Mouse (Mus musculus): ENCODE data around the gene Snu13. TPM values are rescaled to one million over a fixed set of nuclear protein-coding genes. Genes with fewer than 3 reads are reported as not detected.
A peak's percentile ranks its signal among the peaks of the same experiment; 100 is the strongest.

The Snu13 gene
- total RNA-seq, 2 experiments from 2014 or later: 286 to 295 TPM

DNA sequence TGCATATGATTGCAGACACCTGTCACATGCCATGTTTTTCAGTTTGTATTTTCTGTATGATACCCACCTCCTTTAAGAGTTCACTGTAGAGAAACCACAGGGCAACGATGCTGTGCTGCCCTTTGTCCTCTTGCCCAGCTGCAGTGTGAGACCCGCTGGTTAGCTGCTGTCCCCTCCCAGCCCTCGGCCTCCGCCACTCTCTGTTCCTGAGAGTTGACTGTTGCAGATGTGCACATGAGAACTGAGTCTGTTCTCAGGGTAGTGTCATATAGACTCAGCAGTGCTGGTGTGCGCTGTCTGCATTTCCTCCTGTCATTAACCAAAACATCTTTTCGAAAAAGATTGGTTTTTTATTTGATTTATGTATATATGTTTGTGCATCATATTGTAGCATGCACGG, 15.0 kb downstream of the Snu13 start:
- no peak for ATAC-seq (replicated peaks; ENCODE audit: low FRiP score, low TSS enrichment, poor library complexity, severe bottlenecking)

DNA sequence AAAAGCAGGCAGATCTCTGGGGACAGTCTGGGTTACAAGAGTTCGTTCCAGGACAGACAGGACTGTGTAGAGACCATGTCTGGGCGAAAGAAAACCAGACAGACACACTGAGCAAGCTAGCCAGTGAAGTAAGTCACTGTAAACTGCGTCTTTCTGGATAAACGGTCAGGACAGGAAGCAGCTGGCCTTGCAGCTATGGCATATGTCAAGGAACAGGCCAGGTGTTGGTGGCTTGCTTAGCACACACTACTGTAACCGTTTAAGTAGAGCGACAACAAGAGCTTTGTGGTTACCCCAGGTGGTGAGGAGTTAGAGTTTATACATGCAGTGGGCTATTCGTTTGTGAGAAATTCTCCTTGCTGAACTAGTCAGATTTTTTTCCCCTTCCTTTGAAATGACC, 19.7 kb downstream of the Snu13 start:
- no peak for ATAC-seq (replicated peaks; ENCODE audit: low FRiP score, low TSS enrichment, poor library complexity, severe bottlenecking)

DNA sequence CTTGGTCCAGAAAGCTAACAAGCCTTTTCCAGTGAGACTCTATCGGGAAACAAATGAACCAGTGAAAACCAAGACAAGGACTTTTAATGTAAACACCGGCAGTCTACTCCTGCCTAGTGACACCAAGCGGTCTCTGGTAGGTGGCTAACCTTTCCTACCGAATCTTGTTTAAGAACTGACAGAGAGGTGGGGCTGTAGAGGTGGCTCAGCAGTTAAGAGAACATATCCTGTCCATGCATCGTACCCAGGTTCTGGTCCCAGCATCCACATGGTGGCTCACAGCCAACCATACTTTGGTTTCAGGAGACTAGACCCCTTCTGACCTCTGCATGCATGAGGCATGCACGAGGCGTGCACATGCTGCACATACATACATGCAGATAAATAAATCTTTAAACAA, 20.1 kb downstream of the Snu13 start:
- ATAC-seq (replicated peaks; ENCODE audit: low FRiP score, low TSS enrichment, poor library complexity, severe bottlenecking): no peak

DNA sequence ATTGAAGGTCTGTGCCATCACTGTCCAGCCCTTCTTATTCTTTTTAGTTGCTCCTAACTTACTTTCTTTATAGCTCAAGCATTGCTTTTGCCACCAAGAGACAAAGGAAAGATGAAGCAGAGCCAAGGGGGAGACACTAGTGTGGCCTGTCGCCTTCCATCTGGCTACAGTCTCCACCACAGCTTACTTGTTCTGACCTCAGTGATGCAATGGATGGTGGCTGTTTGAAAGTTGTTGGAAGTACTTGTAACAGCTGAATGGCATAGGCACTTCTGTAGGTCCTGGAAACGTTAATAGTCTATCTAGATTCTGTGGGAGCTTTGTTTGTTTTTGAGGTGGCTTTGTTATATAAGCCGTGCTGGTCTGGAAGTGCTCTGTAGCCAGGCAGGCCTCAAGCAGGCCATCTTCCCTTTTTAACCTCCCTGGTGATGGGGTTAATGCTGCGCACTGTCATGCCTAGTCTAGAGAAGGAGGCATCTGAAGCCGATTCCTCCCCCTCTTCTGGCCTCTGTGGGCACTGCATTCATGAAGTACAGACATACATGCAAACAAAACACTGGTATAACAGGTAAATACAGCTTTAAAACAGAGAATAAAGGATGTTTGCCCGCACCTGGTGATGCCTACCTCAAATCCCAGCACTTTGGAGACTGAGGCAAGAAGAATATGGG, 23.3 kb downstream of the Snu13 start:
- no peak for ATAC-seq (replicated peaks; ENCODE audit: low FRiP score, low TSS enrichment, poor library complexity, severe bottlenecking)

DNA sequence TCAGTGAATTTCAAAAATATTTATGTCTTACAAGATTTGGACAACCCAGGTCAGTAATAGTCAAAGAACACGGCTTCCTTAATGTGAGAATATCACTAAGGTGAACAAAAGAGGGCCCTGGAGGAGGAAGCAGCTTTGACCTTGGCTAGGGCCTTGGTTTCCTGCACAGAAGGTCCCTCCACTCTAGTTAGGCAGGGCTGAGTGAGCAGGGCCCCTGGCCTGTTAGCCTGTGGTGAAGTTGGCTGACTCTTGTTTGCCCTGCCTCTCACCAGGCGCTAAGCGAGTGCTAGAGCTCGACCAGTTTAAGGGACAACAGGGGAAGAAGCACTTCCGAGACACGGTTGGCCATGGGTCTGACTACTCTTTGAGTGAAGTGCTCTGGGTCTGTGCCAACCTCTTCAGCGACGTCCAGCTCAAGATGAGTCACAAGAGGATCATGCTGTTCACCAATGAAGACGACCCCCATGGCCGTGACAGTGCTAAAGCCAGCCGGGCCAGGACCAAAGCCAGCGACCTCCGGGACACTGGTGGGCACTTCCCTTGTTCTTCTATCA, 24.8 kb downstream of the Snu13 start:
- no peak for ATAC-seq (replicated peaks; ENCODE audit: low FRiP score, low TSS enrichment, poor library complexity, severe bottlenecking)

DNA sequence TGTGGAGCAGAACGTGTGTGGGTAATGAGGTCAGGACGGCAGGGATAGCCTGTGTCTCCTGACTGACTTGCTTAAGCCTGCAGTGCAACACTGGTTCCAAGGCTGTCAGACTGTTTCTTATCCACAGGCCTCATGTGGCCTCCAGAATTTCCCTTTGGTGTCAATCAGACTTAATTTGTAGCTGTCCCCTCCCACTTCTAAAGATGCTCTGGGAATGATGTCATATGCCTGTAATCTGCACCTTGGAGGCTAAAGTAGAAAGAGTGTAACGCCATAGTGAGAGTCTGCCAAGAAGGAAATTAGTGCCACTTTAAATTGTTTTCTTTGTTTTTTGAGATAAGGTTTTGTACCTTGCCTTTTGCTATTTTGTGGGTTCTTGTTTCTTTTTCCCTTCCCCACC, 28.1 kb downstream of the Snu13 start:
- no peak for ATAC-seq (replicated peaks; ENCODE audit: low FRiP score, low TSS enrichment, poor library complexity, severe bottlenecking)

DNA sequence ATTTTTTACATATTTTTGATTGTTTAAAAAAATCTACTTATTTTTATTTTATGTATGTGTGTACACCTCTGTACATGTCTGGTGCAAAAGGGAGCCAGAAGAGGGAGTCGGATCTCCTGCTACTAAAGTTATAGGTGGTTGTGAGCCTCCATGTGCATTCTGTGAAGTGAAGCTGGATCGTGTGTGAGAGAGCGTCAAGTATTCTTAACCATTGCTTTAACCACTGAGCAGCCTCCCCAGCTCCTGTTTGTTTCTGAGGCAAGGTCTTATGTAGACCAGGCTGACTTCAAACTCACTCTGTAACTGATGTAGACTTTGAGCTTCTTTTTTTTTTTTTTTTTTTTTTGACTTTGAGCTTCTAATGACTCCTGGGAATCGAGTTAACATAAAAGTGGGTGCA, 29.9 kb downstream of the Snu13 start:
- no peak for ATAC-seq (replicated peaks; ENCODE audit: low FRiP score, low TSS enrichment, poor library complexity, severe bottlenecking)

DNA sequence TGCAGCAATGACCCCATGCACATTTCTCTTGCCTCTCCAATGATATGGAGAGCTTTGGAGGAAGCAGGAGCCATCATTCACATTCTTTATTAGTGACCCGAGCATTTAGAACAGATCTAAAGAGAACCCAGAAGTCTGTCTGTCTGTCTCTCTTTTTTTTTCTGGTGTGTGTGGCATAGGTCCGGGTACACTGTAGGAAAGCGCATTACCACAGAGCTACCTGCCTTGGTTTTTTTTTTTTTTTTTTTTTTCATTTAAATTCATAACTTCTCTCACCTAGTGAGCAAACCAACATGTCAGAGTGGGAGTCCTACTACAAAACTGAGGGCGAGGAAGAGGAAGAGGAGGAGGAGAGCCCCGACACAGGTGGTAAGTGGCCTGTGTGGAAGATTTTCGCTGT, 30.6 kb downstream of the Snu13 start:
- ATAC-seq (replicated peaks; ENCODE audit: low FRiP score, low TSS enrichment, poor library complexity, severe bottlenecking): no peak

DNA sequence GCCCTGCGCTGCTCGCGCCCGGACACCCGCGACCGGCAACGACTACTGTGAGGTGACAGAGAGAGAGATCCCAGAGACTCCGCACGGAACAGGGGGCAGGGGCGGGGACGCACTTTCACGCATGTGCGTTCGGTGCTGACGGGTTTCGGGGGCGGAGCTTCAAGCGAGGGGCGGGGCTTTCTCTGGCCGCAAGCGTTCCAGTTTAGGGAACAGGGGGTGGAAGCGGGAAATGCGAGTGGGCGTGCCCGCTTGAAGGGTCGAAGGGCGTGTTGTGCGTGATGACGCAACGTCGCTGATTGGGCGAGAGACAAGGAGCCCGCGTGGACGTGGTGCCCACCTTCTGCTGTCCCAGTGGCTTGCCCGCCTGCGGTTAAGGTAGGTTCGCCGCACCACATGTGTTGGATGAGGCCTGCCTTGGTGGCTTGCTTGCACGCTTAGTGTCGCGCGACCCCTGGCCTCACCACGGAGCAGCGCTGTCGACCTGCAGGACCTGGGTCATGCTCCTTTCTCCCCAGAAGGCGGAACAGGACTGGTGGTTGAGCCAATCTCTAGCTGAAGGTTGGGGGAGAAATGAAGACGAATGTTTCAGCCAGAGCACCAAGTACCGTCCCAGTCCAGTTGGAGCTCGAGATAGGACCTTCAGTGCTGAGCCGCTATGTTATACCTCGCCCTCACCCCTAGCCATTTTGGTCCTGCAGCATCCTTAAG, 31.1 kb downstream of the Snu13 start:
- ATAC-seq (replicated peaks; ENCODE audit: low FRiP score, low TSS enrichment, poor library complexity, severe bottlenecking): peak; percentile 96

DNA sequence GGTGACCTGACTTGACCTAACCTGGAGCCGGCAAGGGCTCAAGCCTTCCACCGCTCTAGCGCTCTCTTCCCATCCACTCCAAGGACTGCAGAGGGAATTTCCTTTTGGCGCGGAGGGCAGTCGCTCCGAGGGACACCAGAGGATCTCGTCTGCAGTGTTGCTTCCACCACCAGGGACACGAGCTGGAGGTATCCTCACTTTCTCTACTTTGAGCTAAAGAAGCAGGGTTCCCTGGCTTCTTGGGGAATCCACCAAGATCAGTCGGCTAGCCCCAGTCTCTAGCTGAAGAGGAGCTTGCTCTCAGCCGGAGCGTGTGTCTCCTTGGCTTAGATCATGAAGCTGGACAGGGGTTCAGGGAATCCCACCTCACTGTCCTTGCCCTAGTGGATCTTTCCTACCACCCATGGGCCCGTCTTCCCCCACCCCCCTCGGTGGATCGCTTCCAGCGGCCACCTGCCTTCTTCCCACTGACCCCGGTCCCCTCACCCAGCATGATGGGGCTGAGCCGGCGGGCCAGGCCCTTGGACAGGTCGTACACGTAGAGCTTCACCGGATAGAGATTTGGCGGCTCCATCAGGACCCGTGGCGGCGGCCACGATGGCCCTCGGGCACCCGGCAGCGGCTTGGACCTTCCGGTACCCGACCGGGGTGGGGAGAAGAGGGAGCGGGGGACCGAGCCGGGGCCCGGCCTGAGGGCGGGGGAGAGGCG, 31.9 kb downstream of the Snu13 start:
- ATAC-seq (replicated peaks; ENCODE audit: low FRiP score, low TSS enrichment, poor library complexity, severe bottlenecking): 0 out of 2 replicates have a peak, but pooled peaks have one; percentile 11

DNA sequence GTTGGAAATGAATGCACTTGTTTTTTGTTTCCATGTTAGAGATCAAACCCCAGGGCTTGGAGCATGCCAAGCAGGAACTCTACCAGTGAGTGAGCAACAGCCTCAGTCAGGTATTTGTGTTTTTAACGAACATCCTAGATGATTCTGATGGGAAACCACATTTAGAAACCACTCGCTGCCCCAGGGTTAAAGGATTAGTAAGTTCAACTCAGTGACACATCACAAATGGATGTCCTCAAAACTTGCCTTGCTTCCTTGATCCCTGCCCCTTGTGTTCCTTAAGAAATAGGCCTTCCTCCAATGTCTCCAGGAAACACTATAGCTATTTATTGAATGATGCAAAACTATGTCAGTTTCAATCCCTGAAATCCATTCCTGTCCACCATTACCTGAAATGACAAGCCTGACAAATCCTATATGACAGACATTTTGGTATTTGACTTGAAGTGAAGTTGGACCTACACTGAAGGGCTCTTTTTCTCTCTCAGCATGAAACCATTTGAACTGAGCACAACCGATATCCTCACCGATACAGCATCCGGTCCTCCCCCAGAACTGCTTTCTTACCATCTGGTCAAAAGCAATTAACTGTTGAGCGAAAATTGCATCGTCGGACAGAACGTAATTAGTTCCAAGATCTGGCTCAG, 32.5 kb downstream of the Snu13 start:
- ATAC-seq (replicated peaks; ENCODE audit: low FRiP score, low TSS enrichment, poor library complexity, severe bottlenecking): no peak

DNA sequence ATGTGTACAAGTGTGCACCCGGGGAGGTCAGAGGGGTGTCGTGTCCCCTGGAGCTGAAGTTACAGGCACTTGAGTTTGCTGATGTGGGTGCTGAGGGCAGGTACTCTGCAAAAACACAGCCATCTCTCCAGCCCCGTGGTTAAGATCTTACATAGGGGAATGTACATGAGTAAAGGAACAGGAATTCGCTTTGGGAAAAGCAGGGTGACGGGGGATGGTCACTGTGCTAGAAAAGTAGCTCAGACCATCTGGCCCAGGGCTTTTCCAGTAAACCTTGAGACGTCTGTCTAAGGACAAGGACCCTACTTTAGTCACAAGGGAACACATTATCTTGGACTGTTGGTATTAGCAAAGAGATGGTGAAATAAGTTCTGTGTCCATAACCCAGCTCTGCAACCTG, 35.5 kb downstream of the Snu13 start:
- no peak for ATAC-seq (replicated peaks; ENCODE audit: low FRiP score, low TSS enrichment, poor library complexity, severe bottlenecking)

DNA sequence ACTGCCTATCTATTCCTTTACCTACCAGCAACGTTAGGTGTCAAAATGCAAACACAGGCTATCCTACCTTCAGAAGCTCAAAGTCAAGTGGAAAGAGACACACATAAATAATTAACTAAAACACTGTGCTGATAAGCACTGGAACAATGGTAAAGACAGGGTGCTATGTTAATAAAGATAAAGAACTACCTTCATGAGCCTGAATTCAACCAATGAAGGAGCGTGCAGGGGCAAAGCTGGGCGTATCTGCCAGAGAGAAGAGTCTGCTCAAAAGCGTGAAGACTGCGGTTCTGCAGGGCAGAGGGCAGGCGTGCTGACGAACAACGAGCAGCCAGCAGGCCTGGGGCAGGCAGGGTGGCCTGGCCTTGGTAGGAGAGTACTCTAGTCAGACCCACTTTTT, 43.1 kb downstream of the Snu13 start:
- peak; percentile 89 for ATAC-seq (replicated peaks; ENCODE audit: low FRiP score, low TSS enrichment, poor library complexity, severe bottlenecking)

DNA sequence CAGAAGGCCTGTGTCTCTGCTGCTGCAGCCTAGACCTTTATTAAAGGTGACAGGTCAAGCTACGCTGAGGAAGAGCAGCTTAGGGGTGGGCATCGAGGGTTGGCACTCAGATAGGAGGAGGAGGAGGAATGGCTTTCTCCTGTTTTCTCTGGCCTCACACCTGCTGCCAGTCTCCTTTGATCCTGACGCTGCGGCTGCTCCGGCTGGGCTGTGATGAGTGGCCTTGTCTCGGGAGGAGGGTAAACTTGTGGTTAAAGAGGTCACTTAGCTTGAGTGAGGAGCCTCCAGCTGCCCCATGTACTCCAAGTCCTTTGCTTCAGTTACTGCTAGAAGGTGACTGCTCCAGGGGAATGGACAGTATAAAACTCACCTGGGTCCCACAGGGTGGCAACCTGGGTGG, 53.4 kb downstream of the Snu13 start:
- ATAC-seq (replicated peaks; ENCODE audit: low FRiP score, low TSS enrichment, poor library complexity, severe bottlenecking): no peak

DNA sequence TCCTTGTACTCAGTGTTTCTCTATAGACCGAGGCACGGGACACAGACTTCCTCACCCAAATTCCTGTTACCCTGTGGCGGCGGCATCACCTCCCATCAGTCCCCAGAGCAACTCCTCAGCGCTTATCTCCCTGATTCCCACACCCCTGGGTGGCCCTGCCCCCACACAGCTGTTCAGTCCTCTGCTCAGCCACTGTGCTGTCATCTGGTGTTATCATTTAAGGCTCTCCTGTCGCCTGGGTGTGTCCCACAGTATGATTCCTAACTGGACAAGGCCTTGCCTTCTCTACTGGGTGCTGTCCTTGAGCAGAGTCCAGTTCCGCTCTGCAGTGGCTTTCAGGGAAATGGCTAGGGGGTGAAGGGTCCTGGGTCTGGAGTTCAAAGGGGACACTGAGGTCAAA, 56.8 kb downstream of the Snu13 start:
- ATAC-seq (replicated peaks; ENCODE audit: low FRiP score, low TSS enrichment, poor library complexity, severe bottlenecking): peak; percentile 90

Other genes with a start within 250 kb of the Snu13 start
- 10.9 and 13.2 TPM in 2 replicates for gene Tef, start 245.2 kb downstream of the Snu13 start, total RNA-seq (2014; fragmentation: Nextera tagmentation)
- 12.7 and 14.4 TPM in 2 replicates for gene Tef, start 245.2 kb downstream of the Snu13 start, total RNA-seq (2017)
- 22.4 and 32.1 TPM in 2 replicates for gene Tob2, start 188.8 kb downstream of the Snu13 start, total RNA-seq (2014; fragmentation: Nextera tagmentation)
- gene Tob2, start 188.8 kb downstream of the Snu13 start, total RNA-seq (2017): 11.7 and 20.4 TPM in 2 replicates
- 203 and 208 TPM in 2 replicates for gene Phf5a, start 175.7 kb downstream of the Snu13 start, total RNA-seq (2014; fragmentation: Nextera tagmentation)
- 131 and 142 TPM in 2 replicates for gene Phf5a, start 175.7 kb downstream of the Snu13 start, total RNA-seq (2017)
- gene Aco2, start 175.3 kb downstream of the Snu13 start, total RNA-seq (2014; fragmentation: Nextera tagmentation): 162 and 178 TPM in 2 replicates
- 171 and 185 TPM in 2 replicates for gene Aco2, start 175.3 kb downstream of the Snu13 start, total RNA-seq (2017)
- gene Polr3h, start 121.4 kb downstream of the Snu13 start, total RNA-seq (2014; fragmentation: Nextera tagmentation): 46.2 and 57.3 TPM in 2 replicates
- 47.7 and 59.5 TPM in 2 replicates for gene Polr3h, start 121.4 kb downstream of the Snu13 start, total RNA-seq (2017)
- not detected in 2 replicates for gene Csdc2, start 110.8 kb downstream of the Snu13 start, total RNA-seq (2014; fragmentation: Nextera tagmentation)
- not detected in 2 replicates for gene Csdc2, start 110.8 kb downstream of the Snu13 start, total RNA-seq (2017)
- 62.0 and 90.7 TPM in 2 replicates for gene Pmm1, start 86.7 kb downstream of the Snu13 start, total RNA-seq (2014; fragmentation: Nextera tagmentation)
- gene Pmm1, start 86.7 kb downstream of the Snu13 start, total RNA-seq (2017): 30.5 and 33.1 TPM in 2 replicates
- not detected in 2 replicates for gene 1700029P11Rik, start 67.1 kb downstream of the Snu13 start, total RNA-seq (2014; fragmentation: Nextera tagmentation)
- gene 1700029P11Rik, start 67.1 kb downstream of the Snu13 start, total RNA-seq (2017): not detected in 2 replicates
- 120 and 143 TPM in 2 replicates for gene Xrcc6, start 59.8 kb downstream of the Snu13 start, total RNA-seq (2014; fragmentation: Nextera tagmentation)
- gene Xrcc6, start 59.8 kb downstream of the Snu13 start, total RNA-seq (2017): 379 and 524 TPM in 2 replicates
- 48.8 and 51.6 TPM in 2 replicates for gene Desi1, start 13.7 kb downstream of the Snu13 start, total RNA-seq (2014; fragmentation: Nextera tagmentation)
- gene Desi1, start 13.7 kb downstream of the Snu13 start, total RNA-seq (2017): 8.0 and 22.3 TPM in 2 replicates
- gene 4930407I10Rik, start 11.6 kb upstream of the Snu13 start, total RNA-seq (2014; fragmentation: Nextera tagmentation): not detected in 2 replicates
- gene 4930407I10Rik, start 11.6 kb upstream of the Snu13 start, total RNA-seq (2017): not detected in 2 replicates
- not detected in 2 replicates for gene Mei1, start 22.4 kb upstream of the Snu13 start, total RNA-seq (2014; fragmentation: Nextera tagmentation)
- gene Mei1, start 22.4 kb upstream of the Snu13 start, total RNA-seq (2017): not detected in 2 replicates
- 14.3 and 17.4 TPM in 2 replicates for gene Ccdc134, start 80.3 kb upstream of the Snu13 start, total RNA-seq (2014; fragmentation: Nextera tagmentation)
- 11.8 and 17.4 TPM in 2 replicates for gene Ccdc134, start 80.3 kb upstream of the Snu13 start, total RNA-seq (2017)
- gene Srebf2, start 99.6 kb upstream of the Snu13 start, total RNA-seq (2014; fragmentation: Nextera tagmentation): 41.0 and 43.3 TPM in 2 replicates
- 24.7 and 26.0 TPM in 2 replicates for gene Srebf2, start 99.6 kb upstream of the Snu13 start, total RNA-seq (2017)
- gene Shisa8, start 165.2 kb upstream of the Snu13 start, total RNA-seq (2014; fragmentation: Nextera tagmentation): not detected in 2 replicates
- gene Shisa8, start 165.2 kb upstream of the Snu13 start, total RNA-seq (2017): not detected in 2 replicates
- gene Tnfrsf13c, start 176.8 kb upstream of the Snu13 start, total RNA-seq (2014; fragmentation: Nextera tagmentation): 0.49 and 1.2 TPM in 2 replicates
- gene Tnfrsf13c, start 176.8 kb upstream of the Snu13 start, total RNA-seq (2017): 0.46 and 0.75 TPM in 2 replicates
- 20.7 and 53.8 TPM in 2 replicates for gene Cenpm, start 197.2 kb upstream of the Snu13 start, total RNA-seq (2014; fragmentation: Nextera tagmentation)
- 19.0 and 23.2 TPM in 2 replicates for gene Cenpm, start 197.2 kb upstream of the Snu13 start, total RNA-seq (2017)
- gene 1500009C09Rik, start 204.8 kb upstream of the Snu13 start, total RNA-seq (2014; fragmentation: Nextera tagmentation): not detected in 2 replicates
- not detected in 2 replicates for gene 1500009C09Rik, start 204.8 kb upstream of the Snu13 start, total RNA-seq (2017)
- gene Sept3, start 227.3 kb upstream of the Snu13 start, total RNA-seq (2014; fragmentation: Nextera tagmentation): not detected in 2 replicates
- gene Sept3, start 227.3 kb upstream of the Snu13 start, total RNA-seq (2017): 0.27 and 1.4 TPM in 2 replicates